Mouse (Mus musculus) monocyte, adult 5-6 weeks (primary cell): Measurements from ENCODE around the gene Nedd9. TPM values are rescaled to one million over a fixed set of nuclear protein-coding genes. Genes with fewer than 3 reads are reported as not detected.

ENCODE experiments used
- ATAC-seq: fragments of 153-309, 156-312 bp; replicated peaks from 2 replicates; pipeline ENCODE4 v1.8.0; 2017; ENCODE audit warnings: mild to moderate bottlenecking; ENCODE audit not compliant: low TSS enrichment, insufficient number of reproducible peaks, severe bottlenecking, poor library complexity, low FRiP score
- total RNA-seq: library from RNA; stranded (forward); fragments of 200-1000, 200-491, 200-594 nt; gene quantifications from 3 replicates; pipeline ENCODE4 v1.2.3, GENCODE M21; 2017

Nedd9 gene
- total RNA-seq, 1 experiment from 2014 or later = 357 TPM

DNA sequence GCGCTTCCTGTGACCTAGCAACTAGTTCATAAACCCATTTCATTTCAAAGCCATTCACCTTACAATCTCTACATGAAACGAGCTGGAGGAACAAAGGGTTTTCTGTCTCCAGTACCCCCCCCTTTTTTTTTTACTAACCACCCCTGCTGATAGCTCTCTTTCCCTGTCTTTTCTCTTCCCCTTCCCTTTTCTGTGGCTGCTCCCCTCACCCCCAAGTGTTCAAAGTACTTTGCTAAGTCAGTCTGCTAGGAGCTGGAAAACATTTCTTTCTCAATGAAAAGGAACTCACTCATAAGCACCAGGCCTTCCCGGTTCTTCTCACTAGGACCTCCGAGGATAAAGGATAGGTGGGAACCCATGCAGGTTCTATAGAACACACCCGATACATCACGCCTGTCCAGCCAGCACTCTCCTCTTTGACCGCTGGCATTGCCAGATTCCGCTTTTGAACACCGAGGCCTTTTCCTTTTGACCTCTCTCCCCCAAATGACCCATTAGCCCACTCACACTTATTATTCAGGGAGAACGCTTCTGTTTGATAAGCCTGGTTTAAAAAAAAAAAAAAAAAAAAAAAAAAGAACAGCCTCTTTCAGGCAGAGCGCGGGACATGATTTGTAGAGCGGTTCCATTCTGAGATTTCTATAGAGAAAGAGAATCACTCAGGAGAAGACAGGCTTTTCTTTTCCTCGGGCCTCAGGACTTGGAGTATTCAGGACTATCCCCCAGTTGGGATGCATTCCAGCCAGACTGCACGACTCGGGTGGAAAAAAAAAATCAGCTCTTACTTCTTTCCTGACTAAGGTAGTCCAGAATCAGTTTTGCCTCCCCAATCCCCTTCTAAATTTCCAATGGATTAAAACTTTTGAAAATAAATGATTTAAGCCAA is 127.6 kb downstream of the Nedd9 start:
- ATAC-seq = no peak

DNA sequence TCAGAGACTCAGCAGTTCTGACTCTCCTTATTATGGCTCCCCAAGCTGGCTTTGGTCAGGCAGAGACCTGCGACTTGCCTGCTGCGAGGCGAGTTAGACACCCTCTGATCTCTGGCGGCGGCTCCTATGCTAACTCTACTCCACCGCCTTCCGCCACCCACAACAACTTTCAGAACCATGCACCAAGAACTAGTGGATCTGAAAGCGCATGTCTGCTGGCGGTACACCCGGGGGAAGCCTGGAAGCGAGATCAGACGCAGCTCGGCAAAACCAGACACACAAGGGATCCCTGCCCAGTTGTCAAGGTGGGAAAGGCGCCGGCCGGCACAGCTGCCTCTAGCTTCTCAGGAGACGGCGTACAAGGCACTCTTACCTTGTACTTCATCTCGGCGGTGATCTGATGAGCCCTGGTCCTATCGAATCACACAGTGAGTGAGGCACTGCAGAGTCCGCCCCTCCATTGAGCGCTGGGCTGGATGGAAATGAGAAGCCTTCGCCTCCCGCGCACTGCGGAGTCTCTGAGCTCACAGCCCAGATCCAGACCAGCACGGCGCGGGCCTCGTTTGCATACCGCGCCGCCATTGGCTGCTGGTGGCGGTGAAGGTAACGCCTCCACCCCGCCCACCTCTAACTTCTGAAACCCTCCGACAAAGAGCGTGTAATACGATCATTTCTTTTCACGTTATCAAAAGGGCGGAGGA is 128.5 kb downstream of the Nedd9 start:
- ATAC-seq = peak; percentile 94

DNA sequence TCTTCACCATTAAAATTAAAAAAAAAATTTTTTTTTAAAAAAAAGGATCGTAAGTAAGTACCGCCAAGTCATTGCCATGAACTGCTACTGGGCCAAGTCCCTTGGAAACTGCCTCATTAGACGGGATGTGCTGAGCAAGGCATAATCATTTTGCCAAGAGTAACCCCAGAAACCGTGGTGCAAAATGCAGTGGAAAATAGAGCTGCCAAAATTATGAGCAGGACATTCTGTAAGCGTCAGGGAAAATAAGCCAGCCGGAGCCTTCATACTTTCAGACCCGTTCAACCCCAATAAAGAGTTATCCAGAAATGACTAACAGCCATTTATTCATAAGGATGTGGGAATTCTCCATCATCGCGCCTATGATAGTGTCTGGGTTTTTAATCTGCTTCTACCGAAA is 129.2 kb downstream of the Nedd9 start:
- no peak for ATAC-seq

- no peak for ATAC-seq
Observed at GRCm38 (mm10) chr13:41357586-41357985, 129.6 kb downstream of the Nedd9 start.

DNA sequence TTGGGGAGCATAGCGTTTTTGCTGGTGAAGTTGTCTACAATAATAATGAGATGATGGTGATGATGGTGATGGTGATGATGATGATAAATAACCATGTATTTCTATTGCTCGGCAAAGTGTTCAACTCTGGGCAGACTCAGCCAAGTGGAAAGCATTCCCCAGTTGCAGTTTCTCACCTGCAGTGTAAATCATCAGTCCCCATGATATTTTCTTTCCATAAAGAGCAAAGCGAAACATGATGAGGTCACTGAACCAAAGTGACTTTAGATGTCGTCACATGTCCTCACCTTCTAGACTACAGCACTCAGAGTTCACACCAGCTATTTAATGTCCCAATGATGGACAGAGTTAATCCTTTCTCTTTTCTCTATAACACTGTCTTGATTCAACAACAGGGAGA is 130.0 kb downstream of the Nedd9 start:
- ATAC-seq = no peak

- ATAC-seq = no peak
Observed at GRCm38 (mm10) chr13:41355552-41355951, 131.6 kb downstream of the Nedd9 start.

DNA sequence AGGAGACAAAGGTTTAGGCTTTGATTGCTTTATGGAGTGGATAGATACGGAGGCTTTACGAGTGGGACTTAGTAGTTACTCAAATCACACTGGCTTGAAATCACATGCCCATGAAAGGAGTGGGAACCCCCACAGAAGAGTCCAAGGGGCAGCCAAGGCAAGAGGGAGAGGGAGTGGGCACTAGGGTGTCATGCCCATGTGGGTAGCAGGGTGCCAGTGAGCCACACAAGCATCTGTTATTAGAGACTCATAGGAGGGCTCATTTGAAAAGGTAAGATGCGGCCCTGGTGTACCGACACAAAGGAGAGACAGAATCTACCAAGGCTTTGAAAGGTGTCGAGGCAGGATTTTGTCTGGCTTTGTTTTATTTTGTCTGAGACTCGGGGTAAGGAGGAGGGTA is 132.6 kb downstream of the Nedd9 start:
- ATAC-seq = no peak

DNA sequence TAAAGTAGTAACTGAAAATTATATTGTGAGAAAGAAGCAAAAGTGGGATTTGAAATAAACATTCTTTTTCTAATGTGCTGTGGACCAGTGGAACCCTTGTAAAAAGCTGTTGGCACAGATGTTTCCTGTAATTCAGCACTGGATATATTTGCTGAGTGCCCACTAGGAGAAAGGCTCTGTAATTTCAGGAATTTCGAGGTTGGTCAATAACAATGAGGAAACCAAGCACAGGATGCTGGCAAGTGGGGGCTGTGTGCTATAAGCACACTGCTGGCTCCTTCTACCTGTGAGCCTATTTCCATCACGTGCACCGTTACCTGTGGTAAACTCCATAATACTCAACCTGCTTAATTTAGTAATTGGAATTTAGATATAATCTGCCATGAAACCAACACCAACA is 133.5 kb downstream of the Nedd9 start:
- no peak for ATAC-seq

GRCm38 (mm10) chr13:41352352-41352751 is 134.8 kb downstream of the Nedd9 start:
- ATAC-seq = no peak

- ATAC-seq = no peak
Observed at GRCm38 (mm10) chr13:41350589-41350988, 136.6 kb downstream of the Nedd9 start.

DNA sequence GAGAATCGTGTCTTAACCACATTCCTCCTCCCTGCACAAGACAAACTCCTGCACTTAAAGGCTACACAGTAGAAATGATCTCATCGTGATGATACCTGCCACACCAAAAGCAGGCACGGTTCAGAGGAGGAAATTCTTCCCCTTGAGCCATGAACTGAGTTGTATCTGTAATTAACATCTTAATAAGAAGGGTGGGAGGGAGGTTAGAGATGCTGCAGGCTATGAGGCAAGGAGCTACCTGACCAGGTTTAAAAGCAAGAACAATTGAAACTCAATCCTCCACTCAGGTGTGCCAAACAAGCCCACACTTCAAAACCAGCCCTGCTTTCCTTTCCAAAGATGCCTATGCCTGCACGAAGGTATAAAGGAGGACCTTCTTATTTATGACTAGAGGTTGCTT is 137.4 kb downstream of the Nedd9 start:
- no peak for ATAC-seq

- peak; percentile 57; the same call in 1 of the 2 replicates for ATAC-seq
Observed at GRCm38 (mm10) chr13:41345756-41346155, 141.4 kb downstream of the Nedd9 start.

GRCm38 (mm10) chr13:41345306-41345705 is 141.9 kb downstream of the Nedd9 start:
- ATAC-seq = no peak

- no peak for ATAC-seq
Observed at GRCm38 (mm10) chr13:41343887-41344266, 143.3 kb downstream of the Nedd9 start.

- no peak; the same call in 1 of the 2 replicates for ATAC-seq
Observed at GRCm38 (mm10) chr13:41343163-41343886, 143.8 kb downstream of the Nedd9 start.

- ATAC-seq = no peak
Observed at GRCm38 (mm10) chr13:41341422-41341821, 145.7 kb downstream of the Nedd9 start.

DNA sequence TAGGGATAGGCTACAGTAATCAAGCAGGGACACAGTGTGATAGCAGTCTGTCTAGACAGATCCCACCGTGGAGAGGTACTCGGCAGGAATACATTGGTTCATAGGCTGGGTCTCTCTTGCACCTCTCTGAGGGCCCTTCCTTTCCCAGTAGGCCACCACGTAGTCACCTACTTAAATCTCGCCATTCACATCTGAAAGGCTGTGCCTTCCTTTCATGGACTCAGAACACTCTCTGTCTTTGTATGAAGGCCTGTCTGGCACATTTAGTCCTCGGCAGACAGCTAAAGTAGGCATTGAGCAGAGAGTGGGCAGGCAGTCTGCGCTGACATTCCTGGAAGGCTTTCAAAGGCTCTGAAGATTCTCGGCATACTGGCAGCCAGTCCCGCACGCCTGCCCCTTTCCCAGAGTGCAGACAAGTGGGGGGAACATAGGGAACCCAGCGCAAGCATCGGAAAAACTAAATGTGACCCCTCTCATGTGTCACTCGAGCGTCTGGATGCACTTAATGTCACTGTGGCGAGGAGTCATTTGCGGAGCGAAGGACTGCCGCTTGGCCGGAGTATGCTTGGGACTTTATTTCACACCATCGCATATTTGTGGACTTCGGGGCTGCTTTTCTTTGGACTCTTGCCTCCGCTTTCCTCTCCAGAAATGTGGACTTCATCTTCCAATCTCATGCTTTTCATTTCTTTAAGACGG is 147.4 kb downstream of the Nedd9 start:
- ATAC-seq = no peak

GRCm38 (mm10) chr13:41339195-41339594 is 148.0 kb downstream of the Nedd9 start:
- no peak for ATAC-seq

DNA sequence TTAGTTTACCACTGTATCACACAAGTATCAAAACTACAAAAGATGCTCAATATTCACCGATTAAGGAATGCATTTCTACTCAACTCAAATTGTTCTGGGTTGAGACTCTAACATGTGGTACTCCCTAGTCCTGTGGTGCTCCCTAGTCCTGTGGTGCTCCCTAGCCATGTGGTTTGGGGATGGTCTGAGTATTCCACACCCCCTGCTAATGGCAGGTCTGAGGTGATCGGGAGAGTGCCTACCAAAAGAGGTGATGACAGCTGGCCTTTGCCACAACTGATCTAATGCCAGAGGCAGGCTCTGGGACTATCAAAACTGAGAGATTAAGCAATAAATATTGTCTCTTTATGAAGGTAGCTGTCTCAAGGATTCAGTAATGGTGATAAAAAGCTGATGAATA is 149.8 kb downstream of the Nedd9 start:
- ATAC-seq = no peak
